Mouse (Mus musculus) embryo, embryonic 10 days (tissue): ENCODE measurements around the gene Atp2b2.

ENCODE experiments used
- DNase-seq: peaks from one replicate; pipeline ENCODE4 v3.0.0-alpha.2; 2015; ENCODE audit warnings: low spot score

The Atp2b2 gene

GRCm38 (mm10) chr6:113941324-113941723, 101.1 kb downstream of the Atp2b2 start:
- no peak for DNase-seq

- no peak for DNase-seq
Measured at GRCm38 (mm10) chr6:113939442-113939841, 103.0 kb downstream of the Atp2b2 start.

- peak; percentile 75 for DNase-seq
Measured at GRCm38 (mm10) chr6:113936811-113937508, 105.5 kb downstream of the Atp2b2 start.

GRCm38 (mm10) chr6:113936111-113936510, 106.3 kb downstream of the Atp2b2 start:
- no peak for DNase-seq

- DNase-seq: no peak
Measured at GRCm38 (mm10) chr6:113934692-113935091, 107.7 kb downstream of the Atp2b2 start.

- DNase-seq: no peak
Measured at GRCm38 (mm10) chr6:113933261-113934151, 108.9 kb downstream of the Atp2b2 start.

GRCm38 (mm10) chr6:113929191-113929875, 113.1 kb downstream of the Atp2b2 start:
- DNase-seq: peak; percentile 65

- DNase-seq: no peak
Measured at GRCm38 (mm10) chr6:113923249-113923648, 119.2 kb downstream of the Atp2b2 start.

GRCm38 (mm10) chr6:113920466-113920865, 121.9 kb downstream of the Atp2b2 start:
- no peak for DNase-seq

- DNase-seq: no peak
Measured at GRCm38 (mm10) chr6:113912753-113913152, 129.7 kb downstream of the Atp2b2 start.

- DNase-seq: no peak
Measured at GRCm38 (mm10) chr6:113911094-113911493, 131.3 kb downstream of the Atp2b2 start.

- no peak for DNase-seq
Measured at GRCm38 (mm10) chr6:113910411-113911055, 131.9 kb downstream of the Atp2b2 start.

GRCm38 (mm10) chr6:113909836-113910235, 132.6 kb downstream of the Atp2b2 start:
- DNase-seq: no peak

GRCm38 (mm10) chr6:113908066-113908465, 134.3 kb downstream of the Atp2b2 start:
- DNase-seq: peak; percentile 21

GRCm38 (mm10) chr6:113904406-113904805, 138.0 kb downstream of the Atp2b2 start:
- DNase-seq: no peak

GRCm38 (mm10) chr6:113896023-113896422, 146.4 kb downstream of the Atp2b2 start:
- no peak for DNase-seq

- no peak for DNase-seq
Measured at GRCm38 (mm10) chr6:113894008-113894407, 148.4 kb downstream of the Atp2b2 start.

- DNase-seq: no peak
Measured at GRCm38 (mm10) chr6:113892091-113892674, 150.2 kb downstream of the Atp2b2 start.

- peak; percentile 36 for DNase-seq
Measured at GRCm38 (mm10) chr6:113891225-113891967, 151.0 kb downstream of the Atp2b2 start.

- DNase-seq: no peak
Measured at GRCm38 (mm10) chr6:113890858-113891213, 151.6 kb downstream of the Atp2b2 start.
